Mouse (Mus musculus): ENCODE results near the gene Crtac1.

Gene Crtac1

GRCm38 (mm10) chr19:42237602-42238340 lies 193.8 kb downstream of the Crtac1 start:
- DNase-seq (ENCODE audit: low spot score) = no peak

All from urinary bladder, postnatal 25 days (tissue).